Mouse (Mus musculus) gastrocnemius, adult 18-20 months (tissue): ENCODE measurements around the gene Ism2. TPM values are rescaled to one million over a fixed set of nuclear protein-coding genes. Genes with fewer than 3 reads are reported as not detected.
"Not testable (repeated sequence)": the region's sequence is repeated elsewhere in the genome, so short reads cannot be mapped to it uniquely, and the experiment has no call there.

Experiments used
- DNase-seq: peaks from one replicate; pipeline ENCODE4 v3.0.0; 2021; ENCODE audit warnings: low spot score
- total RNA-seq, 2 experiments: library from RNA; stranded (reverse); gene quantifications; 2 replicates each; pipeline ENCODE4 v1.2.3; 2021

Gene Ism2
- total RNA-seq, 2 experiments from 2014 or later: not detected

DNA sequence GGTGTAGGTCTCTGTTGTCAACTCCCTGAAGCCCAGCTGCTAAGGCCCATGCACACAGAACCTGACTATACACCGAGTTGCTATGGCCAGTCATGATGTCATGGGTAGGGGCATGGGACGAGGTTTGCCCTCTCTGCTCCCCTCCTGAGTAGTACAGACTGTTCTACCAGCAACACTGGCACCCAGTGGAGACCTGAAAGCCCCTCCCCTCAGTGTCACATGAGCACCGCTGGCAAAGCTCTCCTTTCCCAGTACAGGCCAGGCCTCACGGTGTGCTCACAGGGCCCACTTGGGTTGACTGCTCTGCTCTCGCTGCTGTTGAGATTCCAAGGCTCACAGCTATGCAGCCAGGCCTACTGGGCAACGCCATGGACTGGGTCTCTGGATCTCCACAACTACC lies 5.6 kb downstream of the Ism2 start:
- DNase-seq: no peak

- no peak for DNase-seq
Observed at GRCm38 (mm10) chr12:87289100-87289499, 10.4 kb downstream of the Ism2 start.

GRCm38 (mm10) chr12:87284726-87285125 lies 14.8 kb downstream of the Ism2 start:
- no peak for DNase-seq

DNA sequence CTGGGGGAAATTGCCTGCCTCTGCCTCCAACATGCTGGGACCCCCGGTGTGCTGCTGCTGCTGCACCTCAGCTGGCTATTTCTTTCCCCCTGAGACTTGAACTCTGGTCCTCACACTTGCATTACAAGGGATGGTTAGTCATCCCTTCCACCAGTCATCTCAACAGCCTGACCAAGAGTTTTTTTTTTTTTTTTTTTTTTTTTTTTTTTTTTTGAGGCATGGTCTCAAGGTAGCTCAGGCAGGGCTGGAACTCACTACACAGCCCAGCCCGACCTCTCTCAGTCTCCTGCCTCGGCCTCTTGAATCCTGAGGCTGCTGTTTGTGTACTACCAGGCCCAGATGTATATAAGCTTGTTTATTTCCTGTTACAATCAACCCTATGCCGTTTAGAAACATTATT lies 15.2 kb downstream of the Ism2 start:
- no peak for DNase-seq

GRCm38 (mm10) chr12:87283706-87284105 lies 15.8 kb downstream of the Ism2 start:
- no peak for DNase-seq

DNA sequence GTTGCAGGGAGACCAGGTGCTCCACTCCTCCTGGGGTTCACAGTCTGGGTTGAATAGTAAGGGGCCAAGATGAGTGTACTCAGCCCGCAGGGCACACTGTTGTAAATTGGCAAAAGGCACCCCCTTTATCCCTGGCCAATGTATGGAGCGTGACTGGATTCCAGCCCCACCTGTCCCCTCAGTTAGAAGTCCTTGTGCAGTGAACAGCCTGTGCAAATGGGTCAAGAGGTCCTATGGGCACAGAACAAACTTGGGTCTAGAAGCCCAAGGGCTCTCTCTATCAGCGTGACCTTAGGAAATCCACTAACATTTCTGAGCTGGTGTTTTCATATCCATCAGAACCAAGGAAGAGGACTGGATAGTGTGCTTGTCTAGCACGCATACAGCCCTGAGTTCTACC lies 16.8 kb downstream of the Ism2 start:
- DNase-seq: no peak

DNA sequence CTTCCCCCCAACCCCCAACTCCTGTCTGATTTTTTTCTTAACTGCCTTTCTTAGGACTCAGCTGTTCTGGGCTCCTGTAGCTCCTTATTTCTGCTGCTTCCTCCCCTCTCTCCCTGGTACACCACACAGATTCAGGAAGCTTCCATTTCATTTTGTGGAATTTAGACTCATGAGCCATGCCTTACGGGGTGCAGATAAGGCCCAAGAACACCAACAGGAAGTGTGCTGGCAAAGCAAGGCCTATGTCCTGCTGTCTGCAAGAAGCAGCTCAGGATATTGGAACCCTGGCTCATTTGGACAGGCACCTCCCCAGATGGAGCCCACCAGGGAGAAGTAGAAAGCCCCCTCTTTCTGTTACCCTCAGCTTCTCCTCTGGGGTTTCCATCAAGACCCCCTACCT lies 17.7 kb downstream of the Ism2 start:
- DNase-seq: no peak

- no peak for DNase-seq
Observed at GRCm38 (mm10) chr12:87279879-87280278, 19.6 kb downstream of the Ism2 start.

- DNase-seq: no peak
Observed at GRCm38 (mm10) chr12:87279350-87279749, 20.2 kb downstream of the Ism2 start.

DNA sequence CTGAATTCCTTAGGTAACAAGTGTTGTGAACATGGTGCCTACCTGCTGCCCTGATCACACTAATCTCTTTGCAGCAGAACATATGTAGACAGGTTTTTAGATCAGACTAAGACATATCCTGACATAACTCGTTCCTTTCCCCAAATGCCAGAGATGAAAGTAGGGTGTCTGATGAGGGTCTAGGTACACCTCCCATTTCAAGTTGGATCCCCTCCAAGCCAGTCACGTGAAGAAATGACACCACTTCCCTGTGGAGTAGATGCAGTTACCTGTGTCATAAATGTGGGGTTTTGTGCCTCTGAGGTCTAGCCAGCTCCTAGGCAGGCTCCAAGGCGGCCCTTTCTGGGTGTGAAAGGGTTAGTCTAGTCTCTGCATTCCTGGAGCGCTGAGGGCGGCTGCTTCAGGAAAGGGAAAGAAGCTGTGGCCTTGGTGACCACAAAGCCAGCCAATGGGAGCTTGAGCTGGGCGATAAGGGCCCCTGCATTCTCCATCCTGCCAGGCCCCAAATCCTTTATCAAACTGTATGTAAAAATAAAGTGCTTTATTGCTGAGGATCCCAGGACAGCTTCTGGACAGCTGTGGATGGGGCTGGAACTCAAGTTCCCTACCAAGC lies 21.3 kb downstream of the Ism2 start:
- no peak for DNase-seq

DNA sequence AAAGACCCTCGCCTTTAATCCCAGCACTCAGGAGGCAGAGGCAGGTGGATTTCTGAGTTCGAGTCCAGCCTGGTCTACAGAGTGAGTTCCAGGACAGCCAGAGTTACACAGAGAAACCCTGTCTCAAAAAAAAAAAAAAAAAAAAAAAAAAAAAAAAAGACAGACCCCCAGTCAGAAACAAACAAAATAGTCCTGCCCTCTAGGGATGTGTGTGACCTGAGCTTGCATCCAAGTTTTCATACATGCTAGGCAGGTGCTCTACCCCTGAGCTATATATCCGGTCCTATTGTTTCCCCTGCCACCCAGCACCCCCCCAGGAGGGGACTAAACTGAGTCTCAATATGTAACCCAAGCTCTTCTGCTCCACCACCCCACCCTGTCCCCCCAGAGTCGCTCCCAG lies 22.3 kb downstream of the Ism2 start:
- DNase-seq: not testable (repeated sequence)

GRCm38 (mm10) chr12:87274853-87275831 lies 24.4 kb downstream of the Ism2 start:
- DNase-seq: no peak

GRCm38 (mm10) chr12:87267682-87268081 lies 31.8 kb downstream of the Ism2 start:
- no peak for DNase-seq

DNA sequence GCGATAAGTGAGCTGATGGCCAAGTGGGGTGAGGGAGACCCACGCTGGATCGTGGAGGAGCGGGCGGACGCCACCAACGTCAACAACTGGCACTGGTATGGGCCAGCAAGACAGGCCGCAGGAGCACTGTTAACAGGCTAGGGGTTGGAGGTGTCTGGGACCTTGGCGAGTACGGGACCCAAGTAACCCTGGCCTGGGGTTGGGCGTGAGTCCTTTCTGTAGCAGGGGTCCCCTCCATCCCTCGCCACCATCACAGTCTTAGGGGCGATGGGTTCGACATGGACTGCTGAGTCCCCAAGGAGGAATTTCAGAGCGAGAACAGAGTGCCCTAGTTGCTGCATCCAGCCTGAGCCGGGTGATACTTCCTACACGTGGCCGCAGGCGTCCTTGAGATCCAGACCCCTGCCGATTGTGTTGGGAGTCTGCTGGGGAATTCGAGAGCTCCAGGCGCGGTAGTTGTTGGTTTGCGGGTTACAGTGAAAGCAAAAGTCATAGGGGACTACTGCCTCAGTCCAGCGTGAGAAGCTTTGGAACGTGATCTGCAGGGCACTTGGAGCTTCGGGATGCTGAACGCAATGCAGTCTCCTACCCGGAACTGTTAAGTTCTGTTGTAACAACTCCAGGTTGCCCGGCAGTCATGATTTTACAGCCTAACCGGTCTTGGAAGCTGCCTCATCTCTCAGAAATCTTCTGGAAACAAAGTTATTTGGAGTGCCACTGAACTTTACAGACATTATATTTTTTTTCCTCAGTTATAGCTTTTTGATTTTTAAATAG lies 32.5 kb downstream of the Ism2 start:
- DNase-seq: peak; percentile 28

GRCm38 (mm10) chr12:87266108-87266826 lies 33.2 kb downstream of the Ism2 start, which contains the start of the genes Vipas39 and Ahsa1:
Gene Vipas39 (minus strand): TSS chr12:87266256.
Gene Ahsa1 (plus strand): TSS chr12:87266479.
- peak; percentile 95 for DNase-seq

DNA sequence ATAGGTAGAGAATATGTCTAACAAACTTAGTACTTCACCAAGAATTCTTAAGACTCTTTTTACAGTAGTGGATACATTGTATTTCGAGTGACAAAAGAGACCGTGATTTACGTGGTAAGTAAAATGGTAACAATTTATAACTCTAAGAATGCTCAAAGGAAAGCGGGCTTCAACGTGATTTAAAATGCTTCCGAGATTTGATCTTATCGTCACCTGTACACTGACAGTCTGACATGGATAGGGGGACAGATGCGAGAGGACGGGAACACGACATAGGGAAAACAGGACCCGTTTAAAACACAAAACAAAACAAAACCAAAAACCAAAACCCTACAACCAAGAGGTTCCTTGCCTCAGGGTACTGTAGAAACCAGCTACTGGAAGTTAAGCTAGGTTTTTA lies 34.1 kb downstream of the Ism2 start:
- no peak for DNase-seq

- no peak for DNase-seq
Observed at GRCm38 (mm10) chr12:87260562-87260961, 38.9 kb downstream of the Ism2 start.

GRCm38 (mm10) chr12:87256629-87257028 lies 42.9 kb downstream of the Ism2 start:
- DNase-seq: no peak

GRCm38 (mm10) chr12:87253878-87254277 lies 45.6 kb downstream of the Ism2 start:
- DNase-seq: no peak

- no peak for DNase-seq
Observed at GRCm38 (mm10) chr12:87250161-87250560, 49.3 kb downstream of the Ism2 start.

DNA sequence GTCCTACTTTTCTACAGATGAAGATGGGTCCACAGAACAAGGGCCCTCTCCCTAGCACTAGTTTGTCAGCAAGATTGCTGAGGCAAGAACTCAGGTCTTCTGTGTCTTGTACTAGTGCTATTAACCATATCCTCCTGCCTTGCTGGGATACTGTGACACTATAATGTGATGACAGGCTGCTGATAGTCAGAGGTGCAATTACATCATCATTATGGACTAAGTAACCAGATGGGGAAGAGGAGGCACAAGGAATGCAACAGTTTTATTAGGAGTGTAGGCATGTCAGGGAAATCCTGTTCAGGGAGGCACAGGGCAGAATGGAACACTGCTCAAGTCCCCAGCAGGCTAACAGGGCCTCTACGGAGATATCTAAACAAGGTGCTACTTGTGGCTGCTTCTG lies 60.9 kb downstream of the Ism2 start, which contains the start of gene Noxred1:
Noxred1 (minus strand) TSS at position 101 of the 400 bp plus-strand sequence.
- no peak for DNase-seq
